Mouse (Mus musculus) left cerebral cortex, adult 18-20 months (tissue): Measurements from ENCODE around the gene Parp3. TPM values are rescaled to one million over a fixed set of nuclear protein-coding genes. Genes with fewer than 3 reads are reported as not detected.
A peak's percentile ranks its signal among the peaks of the same experiment; 100 is the strongest.
"Not testable (repeated sequence)": the region's sequence is repeated elsewhere in the genome, so short reads cannot be mapped to it uniquely, and the experiment has no call there.

Source experiments
- DNase-seq, 2 experiments: peaks; one replicate each; pipeline ENCODE4 v3.0.0; 2021 to 2022; ENCODE audit warnings: low spot score in 2 of 2, mixed read lengths in 1 of 2
- long read RNA-seq, 2 experiments: library from polyadenylated mRNA; stranded (forward); transcript quantifications; one replicate each; pipeline ENCODE4 v2.0.0; 2021
- total RNA-seq, 2 experiments: library from RNA; stranded (reverse); gene quantifications; 2 replicates each; pipeline ENCODE4 v1.2.3; 2021

Parp3 gene
- 1 to 10 TPM; 5.2 to 5.5 TPM for total RNA-seq
- long read RNA-seq, experiment 1, partial matches to known transcripts = 0 of 4 reads
- long read RNA-seq, experiment 1, other reads (novel, unspliced or antisense) = 3 of 4 reads
- long read RNA-seq, experiment 2, partial matches to known transcripts = 0 of 4 reads
- long read RNA-seq, experiment 2, other reads (novel, unspliced or antisense) = 2 of 4 reads

DNA sequence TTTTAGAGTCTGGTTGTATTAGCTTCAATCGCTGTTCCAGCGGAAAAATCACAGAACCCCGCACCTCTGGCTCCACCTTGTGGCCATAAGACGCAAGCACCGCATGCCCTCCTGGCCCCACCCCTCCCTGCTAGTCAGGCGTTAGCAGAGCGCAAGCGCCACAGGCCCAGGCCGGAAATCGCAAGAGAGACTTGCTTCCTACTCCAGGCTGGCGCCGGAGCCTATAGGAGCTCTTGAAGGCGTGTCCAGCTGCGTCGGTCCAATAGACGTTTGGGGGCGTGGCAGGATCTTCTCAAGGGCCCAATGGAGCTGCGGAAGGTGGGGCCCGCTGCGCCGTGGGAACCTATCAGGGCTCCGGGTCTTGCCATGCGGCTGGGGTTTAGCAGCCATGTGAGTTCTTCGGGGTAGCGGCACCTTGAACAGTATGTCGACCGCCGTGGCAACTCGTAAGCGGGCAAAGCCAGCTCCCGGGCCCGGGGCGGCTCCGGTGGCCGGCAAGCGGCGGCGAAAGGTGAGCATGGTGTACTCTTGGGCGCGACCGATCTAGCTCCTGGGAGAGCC, at the start of gene Parp3:
TSS of gene Parp3 (minus strand) at position 26 of the 561 bp plus-strand sequence.
- peak; percentile 97 to 99 for DNase-seq

- no peak for DNase-seq
Measured at GRCm38 (mm10) chr9:106519909-106520308, 43.2 kb upstream of the Parp3 start.

DNA sequence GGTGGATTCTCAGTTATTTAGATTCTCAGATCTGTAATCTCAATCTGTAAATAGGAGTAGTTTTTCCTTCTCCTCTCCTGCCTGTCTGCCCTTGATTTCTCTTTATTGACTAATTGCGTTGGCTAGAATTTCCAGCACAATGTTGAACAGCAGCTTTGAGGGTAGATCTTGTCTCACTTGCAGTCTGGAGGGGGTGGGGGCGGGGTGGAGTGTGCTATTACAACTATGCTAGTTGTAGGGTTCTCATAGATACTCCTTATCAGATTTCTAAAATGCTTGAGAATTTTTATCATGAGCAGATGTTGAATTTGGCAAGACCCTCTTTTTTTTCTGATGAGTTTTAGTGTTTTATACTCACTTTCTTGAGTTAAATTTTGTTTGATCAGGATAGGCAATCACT, 42.7 kb upstream of the Parp3 start:
- DNase-seq = no peak

DNA sequence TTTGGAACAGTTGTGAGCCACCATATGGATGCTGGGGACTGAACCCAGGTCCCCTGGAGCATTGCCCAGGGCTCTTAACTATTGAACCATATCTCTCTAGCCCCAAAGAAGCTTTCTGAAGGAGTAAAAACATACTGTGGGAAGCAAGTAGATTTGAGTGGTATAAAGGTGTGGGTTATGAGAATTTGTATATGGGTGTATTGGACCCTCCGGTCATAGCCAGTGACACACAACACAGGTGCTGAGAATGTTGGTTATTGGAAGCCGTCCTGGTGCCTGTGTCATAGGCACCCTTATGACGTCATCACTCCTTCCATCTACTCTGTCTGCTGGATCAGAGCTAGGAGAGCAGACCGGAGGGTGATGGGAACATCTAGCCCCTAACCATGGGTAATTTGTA, 37.5 kb upstream of the Parp3 start, which contains the start of gene Iqcf5:
TSS of gene Iqcf5 (plus strand) at position 301 of the 400 bp plus-strand sequence.
- DNase-seq = no peak

GRCm38 (mm10) chr9:106513566-106513965, 36.8 kb upstream of the Parp3 start:
- no peak for DNase-seq

DNA sequence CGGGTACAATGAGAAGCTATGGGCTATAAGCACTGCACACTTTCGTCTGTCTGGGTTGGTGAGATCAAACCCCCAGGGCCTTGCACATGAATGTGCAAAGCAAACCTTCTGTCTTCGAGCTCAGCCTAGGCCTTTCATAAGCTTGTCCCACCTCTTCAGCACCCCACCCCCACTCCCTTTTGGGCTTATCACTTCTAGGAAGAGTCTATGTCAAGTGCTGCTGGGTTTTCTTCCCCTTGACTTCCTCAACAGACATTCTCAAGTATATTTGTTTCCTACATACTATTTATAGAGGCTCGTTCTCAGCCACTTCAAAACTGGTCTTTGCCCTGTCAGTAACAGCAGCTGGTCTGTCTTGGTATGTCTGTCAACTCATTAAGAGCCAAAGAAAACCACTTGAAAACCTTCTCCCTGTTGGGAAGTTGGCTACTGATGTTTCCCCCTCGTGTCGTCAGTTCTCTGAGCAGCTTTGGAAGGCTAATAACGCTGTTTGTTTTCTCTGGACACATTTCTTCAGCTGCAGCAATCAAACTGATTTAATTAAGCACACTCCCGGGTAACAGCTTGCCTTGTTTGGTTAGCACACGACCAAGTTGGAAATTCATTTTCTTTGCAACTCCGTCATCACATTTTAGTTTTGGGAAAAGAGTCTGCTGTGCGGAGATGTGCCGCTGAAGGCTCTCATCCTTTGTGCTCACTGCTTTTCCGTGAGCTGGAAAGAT, 36.1 kb upstream of the Parp3 start:
- no peak for DNase-seq

GRCm38 (mm10) chr9:106509356-106509755, 32.6 kb upstream of the Parp3 start:
- DNase-seq = no peak

DNA sequence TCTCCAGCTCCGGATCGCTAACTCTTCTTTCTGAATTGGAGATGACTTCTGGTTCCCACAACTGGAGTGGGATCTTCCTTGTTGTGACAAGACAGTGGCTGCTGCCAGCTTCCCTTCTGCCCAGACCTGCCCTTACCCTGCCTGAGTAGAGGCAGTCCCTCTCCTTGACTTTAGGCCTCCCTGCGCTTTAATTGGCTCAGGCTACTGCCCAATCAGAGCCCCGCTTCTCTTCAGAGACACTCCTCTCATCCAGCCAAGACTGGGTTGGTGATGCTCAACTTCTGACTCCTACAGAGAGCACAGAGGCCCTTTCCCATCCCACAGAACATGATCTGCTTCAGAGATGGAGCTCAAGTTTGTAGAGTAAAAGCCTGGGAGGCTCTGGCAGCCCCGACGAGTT, 27.5 kb upstream of the Parp3 start:
- no peak for DNase-seq

- no peak for DNase-seq
Measured at GRCm38 (mm10) chr9:106501846-106502245, 25.1 kb upstream of the Parp3 start.

DNA sequence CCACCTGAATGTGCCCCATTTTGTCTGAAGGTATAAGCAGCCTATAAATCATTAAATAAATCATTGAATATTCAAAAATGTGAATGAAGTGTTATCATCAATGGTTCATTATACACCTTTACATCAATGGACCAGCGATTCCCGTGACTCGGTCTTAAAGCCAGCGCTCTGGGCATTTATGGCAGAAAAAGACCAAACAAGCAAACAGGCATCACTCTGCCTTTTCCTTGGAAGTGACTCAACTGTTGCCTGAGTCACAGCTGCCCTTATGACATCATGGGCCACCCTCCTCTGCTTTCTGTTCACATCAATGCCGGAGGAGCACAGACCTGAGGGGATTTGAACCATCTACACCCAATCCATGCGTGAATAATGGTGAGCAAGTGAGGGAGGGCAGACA, 22.9 kb upstream of the Parp3 start, which contains the start of gene Iqcf1:
TSS of gene Iqcf1 (plus strand) at position 301 of the 400 bp plus-strand sequence.
- DNase-seq = no peak

GRCm38 (mm10) chr9:106487602-106488001, 10.9 kb upstream of the Parp3 start:
- not testable (repeated sequence) for DNase-seq

DNA sequence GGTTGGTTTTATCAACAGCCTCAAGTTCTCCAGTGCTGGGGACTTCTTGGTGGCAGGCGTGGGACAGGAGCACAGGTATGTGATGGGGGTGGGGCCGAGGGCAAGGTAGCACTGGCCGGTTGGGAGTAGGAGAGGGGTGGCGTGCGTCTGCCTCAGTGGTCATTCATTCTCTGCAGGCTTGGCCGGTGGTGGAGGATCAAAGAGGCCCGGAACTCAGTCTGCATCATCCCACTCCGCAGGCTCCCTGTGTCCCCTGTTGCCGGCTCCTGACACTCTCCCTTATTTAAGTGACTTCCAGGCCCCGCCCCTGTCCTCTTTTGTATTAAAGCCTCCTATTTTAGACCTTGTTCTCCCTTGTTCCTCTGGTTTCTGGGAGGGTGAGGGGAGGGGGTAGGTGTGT, 8.3 kb upstream of the Parp3 start:
- DNase-seq = no peak

DNA sequence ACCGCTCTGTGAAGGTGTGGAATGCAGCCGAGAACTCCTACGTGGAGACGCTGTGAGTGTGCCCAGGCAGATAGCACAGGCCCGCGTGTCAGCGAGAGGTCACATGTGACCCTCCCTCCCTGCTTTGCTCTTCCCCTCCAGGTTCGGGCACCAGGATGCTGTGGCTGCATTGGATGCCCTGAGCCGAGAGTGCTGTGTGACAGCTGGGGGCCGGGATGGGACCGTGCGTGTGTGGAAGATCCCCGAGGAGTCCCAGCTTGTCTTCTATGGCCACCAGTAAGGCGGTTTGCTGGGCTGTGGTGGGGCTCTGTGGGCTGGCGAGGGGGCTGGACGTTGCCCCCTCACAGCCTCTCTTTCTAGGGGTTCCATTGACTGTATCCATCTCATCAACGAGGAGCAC, 6.9 kb upstream of the Parp3 start:
- DNase-seq = no peak

GRCm38 (mm10) chr9:106483136-106483535, 6.4 kb upstream of the Parp3 start:
- no peak for DNase-seq

DNA sequence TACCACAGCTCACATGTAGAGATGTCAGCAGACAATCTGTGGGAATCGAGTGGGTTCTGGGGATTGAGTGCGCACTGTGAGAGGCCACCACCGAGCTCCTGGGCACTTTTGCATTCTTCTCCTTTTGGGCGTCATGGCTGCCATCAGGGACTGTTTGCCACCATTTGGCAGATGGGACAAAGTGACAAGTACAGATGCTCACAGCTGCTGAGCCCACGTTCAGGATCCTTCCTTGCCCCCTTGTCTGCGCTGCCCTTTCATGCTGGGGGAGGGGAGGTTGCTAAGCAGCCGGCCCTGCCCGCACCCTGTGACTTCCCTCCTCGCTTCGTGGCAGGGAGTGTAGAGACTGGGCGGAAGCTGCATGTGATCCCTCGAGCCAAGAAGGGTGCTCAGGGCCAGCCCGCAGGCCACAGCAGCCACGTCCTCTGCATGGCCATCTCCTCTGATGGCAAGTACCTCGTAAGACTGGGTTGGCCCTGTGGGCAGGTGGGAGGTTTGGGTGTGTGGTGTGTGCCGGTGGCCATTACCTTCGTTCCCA, 5.9 kb upstream of the Parp3 start:
- DNase-seq = no peak

DNA sequence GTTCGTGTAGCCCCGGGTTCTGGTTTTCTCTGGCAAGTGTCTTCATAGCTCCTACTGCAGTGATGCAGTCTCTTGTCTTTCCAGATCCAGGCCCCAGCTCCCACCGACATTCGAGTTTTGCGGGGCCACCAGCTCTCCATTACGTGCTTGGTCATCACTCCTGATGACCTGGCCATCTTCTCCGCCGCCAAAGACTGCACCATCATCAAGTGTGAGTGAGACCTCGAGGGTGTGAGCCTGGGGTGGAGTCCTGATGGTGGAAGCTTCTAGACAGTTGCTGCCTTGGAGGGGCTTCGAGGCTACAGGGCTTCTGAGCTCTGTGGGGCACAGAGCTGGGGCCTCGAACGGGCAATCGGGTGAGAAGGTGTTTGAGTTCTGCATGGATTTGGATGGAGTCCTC, 4.9 kb upstream of the Parp3 start:
- no peak for DNase-seq

GRCm38 (mm10) chr9:106481075-106481474, 4.3 kb upstream of the Parp3 start:
- DNase-seq = peak in 1 of 2 experiments; percentile 0

DNA sequence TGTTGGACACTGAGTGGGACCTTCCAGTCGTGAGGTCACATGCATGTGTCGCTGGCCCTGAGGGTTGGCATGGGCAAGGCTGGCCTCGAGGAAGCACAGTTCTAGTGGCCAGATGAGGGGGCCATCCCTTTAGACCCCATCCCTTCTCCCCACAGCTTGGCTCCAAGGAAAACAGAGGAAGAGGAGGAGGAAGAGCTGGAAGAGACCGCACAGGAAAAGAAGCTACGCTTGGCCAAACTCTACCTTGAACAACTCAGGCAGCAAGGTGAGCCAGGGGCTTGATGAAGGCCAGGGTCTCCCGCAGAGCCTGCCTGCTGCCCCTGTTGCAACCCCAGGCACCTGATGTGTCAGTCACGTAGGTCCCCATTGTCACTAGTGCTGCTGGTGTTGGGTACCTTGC, 3.8 kb upstream of the Parp3 start:
- DNase-seq = no peak

DNA sequence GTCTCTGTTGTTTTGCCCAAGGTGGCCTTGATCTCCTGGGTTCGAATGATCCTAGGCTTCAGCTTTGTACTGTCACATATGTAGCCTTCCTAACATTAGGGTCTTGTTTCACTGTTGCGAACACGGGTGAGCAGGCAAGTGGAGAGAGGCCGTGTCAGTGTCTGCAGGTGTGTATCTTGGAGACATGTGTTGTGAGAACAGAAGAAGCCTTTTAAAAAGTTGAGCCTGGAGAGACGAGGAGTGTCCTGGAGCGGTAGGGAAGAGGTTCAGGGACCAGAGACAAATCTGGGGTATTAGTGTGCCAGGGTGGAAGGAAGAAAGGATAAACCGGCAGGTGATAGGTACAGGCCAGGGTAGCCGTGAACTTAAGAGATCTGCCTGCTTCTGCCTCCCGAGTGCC, 1.4 kb upstream of the Parp3 start:
- peak in 1 of 2 experiments; percentile 1 for DNase-seq

DNA sequence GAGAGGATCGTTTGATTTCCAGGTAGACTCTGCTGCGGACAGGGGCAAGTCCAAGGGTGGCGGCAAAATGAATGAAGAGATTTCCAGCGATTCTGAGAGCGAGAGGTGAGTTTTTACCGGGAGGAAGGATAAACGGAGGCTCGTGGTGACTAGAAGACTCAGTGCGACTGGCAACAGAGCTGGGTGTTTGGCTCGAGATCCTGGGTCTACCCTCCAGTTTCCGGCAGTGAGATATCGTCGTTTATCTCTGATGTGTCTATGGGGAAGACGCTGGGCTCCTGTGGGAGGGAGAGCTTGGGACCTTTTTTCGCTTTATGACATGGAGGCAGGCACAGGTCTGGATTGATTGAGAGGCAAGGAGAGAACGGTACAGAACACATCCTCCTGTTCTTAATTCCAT, 900 bp upstream of the Parp3 start:
- DNase-seq = peak in 1 of 2 experiments; percentile 1

DNA sequence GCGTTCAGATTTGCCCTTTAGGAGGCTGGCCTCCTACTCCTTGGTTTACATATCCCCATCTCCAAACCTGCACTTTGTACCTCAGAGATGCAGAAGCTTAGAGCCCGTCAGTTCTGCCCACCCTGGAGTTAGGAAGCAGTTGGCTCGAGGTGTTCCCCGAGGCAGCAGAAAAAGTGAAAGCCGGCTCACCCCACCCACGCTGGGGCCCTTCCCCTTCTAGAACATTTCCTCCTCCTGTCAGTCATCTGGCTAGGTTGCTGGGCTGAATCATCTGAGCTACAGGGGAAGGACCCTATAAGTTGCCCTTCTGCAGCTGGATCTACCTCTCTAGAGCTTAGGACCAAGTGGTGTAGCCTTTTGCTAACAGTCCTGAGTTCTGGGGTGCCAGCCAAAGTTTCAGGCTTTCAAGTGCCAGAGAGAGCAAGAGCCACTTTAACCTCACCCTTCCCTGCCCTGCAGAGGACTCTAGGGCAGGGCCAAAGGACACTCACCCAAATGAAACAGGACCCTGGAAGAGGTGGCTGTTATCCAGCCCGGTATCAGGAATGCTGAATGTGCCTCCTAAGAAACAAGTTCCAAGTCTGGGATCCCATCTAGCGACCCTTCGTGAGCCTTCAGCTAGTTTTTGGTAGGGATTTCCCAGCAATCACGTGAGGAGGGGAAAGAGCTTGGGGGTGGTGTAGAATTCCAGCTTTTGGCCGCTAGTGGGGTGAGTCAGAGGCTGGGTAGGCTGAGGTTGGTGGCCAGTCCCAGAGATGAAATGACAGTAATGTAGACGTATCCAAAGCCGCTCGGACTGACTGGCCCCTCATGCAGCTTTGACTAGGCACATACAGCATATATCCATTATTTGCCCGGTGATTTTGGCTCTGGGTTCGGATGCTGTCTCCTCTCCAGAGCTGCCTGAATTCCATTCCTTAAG, 486 bp downstream of the Parp3 start:
- peak; percentile 19 to 25 for DNase-seq
